8 mouse cellular contexts compared by ENCODE assay signal in genomic region chr3:133091664-133092273, GRCm38 (mm10). TPM values are rescaled to one million over a fixed set of nuclear protein-coding genes. Genes with fewer than 3 reads are reported as not detected.
DNase-seq lines count a peak whose midpoint lies in the region; ATAC-seq lines count a peak whose summit lies in the region.

Gene Ints12 (plus strand): TSS chr3:133091840.
Gene Gstcd (minus strand): TSS chr3:133092033.

- peak within 1 kb of the TSS; percentile 90 to 97 for H3K27ac ChIP-seq in heart, embryonic 14.5 days (replicated peaks in 1 of 2; ENCODE audit: control insufficient read depth in 1 of 2, insufficient read depth in 1 of 2, low read depth in 2 of 2, low read length in 2 of 2)
- H3K27ac ChIP-seq in liver, embryonic 13.5 days, result peak within 1 kb of the TSS; percentile 92
- peak within 1 kb of the TSS; percentile 98 for H3K27ac ChIP-seq in stomach, embryonic 16.5 days (ENCODE audit: low read length)

- DNase-seq in c-Kit-negative CD71-positive TER-119-positive erythroid progenitor cells, embryonic 14.5 days (ENCODE audit: low read depth, low spot score), result peak; percentile 86
- peak; percentile 74 for DNase-seq in fibroblast of lung, adult 2 months (ENCODE audit: low read depth)
- DNase-seq in kidney, postnatal 14 days, result peak; percentile 94
- peak; percentile 82 for DNase-seq in liver, embryonic 13.5 days
- DNase-seq in neural tube, embryonic 10.5 days (ENCODE audit: extremely low spot score, low spot score), result peak; percentile 97

- H3K4me2 ChIP-seq in heart, embryonic 14.5 days (ENCODE audit: low read length), result peak within 1 kb of the TSS; percentile 68
- H3K4me2 ChIP-seq in liver, embryonic 13.5 days, result peak within 1 kb of the TSS; percentile 64
- peak within 1 kb of the TSS; percentile 77 for H3K4me2 ChIP-seq in stomach, embryonic 16.5 days (ENCODE audit: low read depth, low read length)

- peak within 1 kb of the TSS; percentile 96 for H3K9ac ChIP-seq in heart, embryonic 14.5 days (ENCODE audit: low read length)
- H3K9ac ChIP-seq in liver, embryonic 13.5 days, result peak within 1 kb of the TSS; percentile 91
- H3K9ac ChIP-seq in stomach, embryonic 16.5 days (ENCODE audit: low read length), result peak within 1 kb of the TSS; percentile 97

- no peaks in the 10 kb centered on the region for H3K9me3 ChIP-seq in heart, embryonic 14.5 days (ENCODE audit: control insufficient read depth, low read length)
- H3K9me3 ChIP-seq in liver, embryonic 13.5 days (replicated peaks), result no peaks in the 10 kb centered on the region
- H3K9me3 ChIP-seq in stomach, embryonic 16.5 days (replicated peaks; ENCODE audit: control insufficient read depth, low read length), result no peaks in the 10 kb centered on the region

- H3K36me3 ChIP-seq in heart, embryonic 14.5 days (ENCODE audit: control insufficient read depth, insufficient read depth, low read length), result peaks cover 3% of the 10 kb centered on the region
- H3K36me3 ChIP-seq in liver, embryonic 13.5 days, result no peaks in the 10 kb centered on the region
- no peaks in the 10 kb centered on the region for H3K36me3 ChIP-seq in stomach, embryonic 16.5 days (ENCODE audit: control insufficient read depth, insufficient read depth, low read length)

- peak; percentile 90 for ATAC-seq in CD4-positive, CD25-positive, alpha-beta regulatory T cell, adult 4 months
- ATAC-seq in heart, embryonic 14.5 days (ENCODE audit: insufficient number of reproducible peaks, insufficient read depth, low FRiP score, low read depth), result peak; percentile 98
- ATAC-seq in liver, embryonic 13.5 days (ENCODE audit: low read depth), result peak; percentile 96
- peak; percentile 98 for ATAC-seq in stomach, embryonic 16.5 days (ENCODE audit: insufficient read depth, low FRiP score)

- under 1% methylated on average over 53 of the region's 53 CpGs for WGBS in heart, embryonic 14.5 days
- WGBS in liver, embryonic 13.5 days (ENCODE audit: insufficient replicate concordance), result under 1% methylated on average over 53 of the region's 53 CpGs
- WGBS in stomach, embryonic 16.5 days, result under 1% methylated on average over 53 of the region's 53 CpGs

- no peaks in the 10 kb centered on the region for H3K27me3 ChIP-seq in heart, embryonic 14.5 days (ENCODE audit: control insufficient read depth, insufficient read depth, low read length)
- no peaks in the 10 kb centered on the region for H3K27me3 ChIP-seq in liver, embryonic 13.5 days
- H3K27me3 ChIP-seq in stomach, embryonic 16.5 days (ENCODE audit: control insufficient read depth, insufficient read depth, low read length), result no peaks in the 10 kb centered on the region

- H3K4me1 ChIP-seq in heart, embryonic 14.5 days (ENCODE audit: control insufficient read depth in 2 of 2, insufficient read depth in 2 of 2, low read length in 2 of 2), result peaks cover 0 to 14% of the 10 kb centered on the region in 2 experiments; a peak in 2 of 4 replicates
- peaks cover 35% of the 10 kb centered on the region for H3K4me1 ChIP-seq in liver, embryonic 13.5 days (replicated peaks)
- H3K4me1 ChIP-seq in stomach, embryonic 16.5 days (ENCODE audit: control insufficient read depth, insufficient read depth, low read length), result peaks cover 11% of the 10 kb centered on the region; the same call in 1 of the 2 replicates

- H3K4me3 ChIP-seq in heart, embryonic 14.5 days (ENCODE audit: control insufficient read depth in 1 of 2, insufficient read depth in 1 of 2, low read depth in 1 of 2, low read length in 2 of 2), result peak within 1 kb of the TSS; percentile 90 to 99
- peak within 1 kb of the TSS; percentile 82 for H3K4me3 ChIP-seq in liver, embryonic 13.5 days (replicated peaks)
- H3K4me3 ChIP-seq in stomach, embryonic 16.5 days (replicated peaks; ENCODE audit: low read length), result peak within 1 kb of the TSS; percentile 94

RNA-seq across cellular contexts. Expression of gene Ints12, which starts in this region (rescaled TPM):
- polyA plus RNA-seq in CD4-positive, CD25-positive, alpha-beta regulatory T cell, adult 4 months (2017; shearing (Covaris generic)), result 10 to 100 TPM; 19.8 to 21.9 TPM
- polyA plus RNA-seq in heart, embryonic 14.5 days (2014; fragmentation: Nextera tagmentation; extraction: Ambion mirVana), result 10.6 and 11.9 TPM in 2 replicates
- 11.0 and 13.2 TPM in 2 replicates for polyA plus RNA-seq in liver, embryonic 13.5 days (2015; fragmentation: Nextera tagmentation; extraction: Ambion mirVana)
- polyA plus RNA-seq in stomach, embryonic 16.5 days (2015; fragmentation: Nextera tagmentation; extraction: Ambion mirVana), result 20.5 and 21.6 TPM in 2 replicates

RNA-seq across cellular contexts. Expression of gene Gstcd, which starts in this region (rescaled TPM):
- 1 to 10 TPM; 2.1 to 3.8 TPM for polyA plus RNA-seq in CD4-positive, CD25-positive, alpha-beta regulatory T cell, adult 4 months (2017; shearing (Covaris generic))
- polyA plus RNA-seq in heart, embryonic 14.5 days (2014; fragmentation: Nextera tagmentation; extraction: Ambion mirVana), result 4.1 and 4.9 TPM in 2 replicates
- polyA plus RNA-seq in liver, embryonic 13.5 days (2015; fragmentation: Nextera tagmentation; extraction: Ambion mirVana), result 3.7 and 4.5 TPM in 2 replicates
- 5.0 and 5.5 TPM in 2 replicates for polyA plus RNA-seq in stomach, embryonic 16.5 days (2015; fragmentation: Nextera tagmentation; extraction: Ambion mirVana)

Comparison
In these comparisons a context has a peak if more than half of its experiments do, and no peak if none do; other contexts are left out.
1. Peak in every context shown above with its lines: DNase-seq, ATAC-seq, H3K4me3 ChIP-seq and H3K27ac ChIP-seq.